Mouse (Mus musculus) C3H10T1/2 (cell line): ENCODE measurements around the gene Gm8334. TPM values are rescaled to one million over a fixed set of nuclear protein-coding genes. Genes with fewer than 3 reads are reported as not detected.

Source experiments
- polyA plus RNA-seq, 2 experiments: library from polyadenylated mRNA; unstranded; fragments of >200 nt; fragmentation: generic; extraction: Trizol; gene quantifications; one replicate each; pipeline ENCODE4 v1.2.1; 2012; ENCODE audit warnings: missing spikeins in 2 of 2

Gene Gm8334
- polyA plus RNA-seq: not detected

GRCm38 (mm10) chrX:148615053-148615452 is at the start of gene Gm8334:
Gene Gm8334, minus strand, starts transcription at chrX:148615153.

GRCm38 (mm10) chrX:148663298-148663697 is 48.3 kb upstream of the Gm8334 start, which contains the start of gene Gm15127:
Gene Gm15127, plus strand, starts transcription at chrX:148663598.

Other genes starting within 250 kb of the Gm8334 start
- gene Gm15114, start 126.2 kb downstream of the Gm8334 start, polyA plus RNA-seq: not detected
- gene Gm15127, start 48.4 kb upstream of the Gm8334 start, polyA plus RNA-seq: under 1 TPM in 1 of 2 experiments, not detected in 1; 0.04 TPM
- under 1 TPM; 0.05 to 0.83 TPM for gene Luzp4, start 242.5 kb upstream of the Gm8334 start, polyA plus RNA-seq